Mouse (Mus musculus) spleen, postnatal 10 days (tissue): ENCODE results near the gene Copz1.

ENCODE experiments used
- DNase-seq, 2 experiments: peaks; one replicate each; pipeline ENCODE4 v3.0.0; 2021 to 2022; ENCODE audit warnings: low spot score in 2 of 2

The Copz1 gene

DNA sequence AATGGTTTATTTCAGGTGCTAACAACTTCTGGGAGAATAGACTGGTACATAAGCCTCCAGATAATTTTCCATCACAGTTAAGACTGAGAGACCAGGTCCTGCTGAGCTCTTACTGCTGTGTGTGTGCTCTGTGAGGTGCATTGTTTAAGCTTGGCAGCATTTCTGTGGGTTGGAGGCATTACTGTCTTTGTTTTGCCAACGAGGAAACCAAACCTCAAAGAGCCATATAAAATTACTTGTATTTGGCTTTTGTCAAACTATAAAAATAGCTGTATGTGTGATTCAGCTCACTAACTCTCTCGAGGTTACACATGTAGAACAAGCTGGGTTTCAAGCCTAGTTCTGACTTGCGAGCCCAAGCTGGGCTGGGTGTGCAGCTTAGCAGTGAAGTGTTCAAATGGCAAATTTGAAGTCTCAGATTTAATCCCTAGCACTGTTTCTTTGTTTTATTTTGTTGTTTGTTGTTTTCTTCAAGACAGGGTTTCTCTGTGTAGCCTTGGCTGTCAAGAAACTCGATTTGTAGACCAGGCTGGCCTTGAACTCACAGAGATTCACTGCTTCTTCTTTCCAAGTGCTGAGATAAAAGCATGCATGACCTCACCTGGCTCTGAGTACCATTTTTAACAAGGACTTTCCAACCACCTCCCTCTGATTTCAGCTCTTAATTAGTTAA is 20.3 kb downstream of the Copz1 start:
- DNase-seq: no peak

DNA sequence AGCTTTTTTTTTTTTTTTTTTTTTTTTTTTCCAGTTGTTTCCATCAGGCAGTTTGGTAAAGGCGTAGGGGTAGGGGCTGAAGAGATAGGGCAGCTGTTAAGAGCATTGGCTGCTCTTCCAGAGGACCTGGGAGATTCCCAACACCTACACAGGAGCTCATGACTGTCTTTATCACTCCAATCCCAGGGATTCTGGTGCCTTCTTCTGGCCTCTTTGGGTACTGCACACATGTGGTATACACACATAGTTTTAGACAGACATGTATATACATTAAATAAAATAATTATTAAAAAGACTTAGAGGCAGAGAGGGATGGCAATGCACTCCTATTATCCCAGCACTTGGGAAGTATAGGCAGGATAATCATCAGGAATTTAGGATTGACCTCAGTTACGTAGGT is 20.9 kb downstream of the Copz1 start:
- DNase-seq: no peak

DNA sequence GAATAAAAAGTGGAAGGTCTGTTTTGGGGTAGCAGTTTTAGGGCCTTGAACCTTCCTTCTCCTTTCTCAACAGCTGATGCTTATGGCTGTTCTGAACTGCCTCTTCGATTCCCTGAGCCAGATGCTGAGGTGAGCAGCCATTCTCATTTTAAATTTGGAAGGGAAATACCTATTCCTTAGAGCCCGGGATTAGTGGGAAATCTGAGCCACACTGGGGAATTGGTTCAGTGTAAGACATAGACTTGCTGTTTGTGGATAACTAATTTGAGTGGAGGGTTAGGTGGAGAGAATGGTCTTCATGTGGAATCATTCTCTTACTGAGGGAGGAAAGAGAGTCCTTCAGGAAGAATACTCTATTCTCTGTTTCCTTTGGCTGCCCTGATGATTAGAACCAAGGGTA is 22.1 kb downstream of the Copz1 start:
- no peak for DNase-seq

DNA sequence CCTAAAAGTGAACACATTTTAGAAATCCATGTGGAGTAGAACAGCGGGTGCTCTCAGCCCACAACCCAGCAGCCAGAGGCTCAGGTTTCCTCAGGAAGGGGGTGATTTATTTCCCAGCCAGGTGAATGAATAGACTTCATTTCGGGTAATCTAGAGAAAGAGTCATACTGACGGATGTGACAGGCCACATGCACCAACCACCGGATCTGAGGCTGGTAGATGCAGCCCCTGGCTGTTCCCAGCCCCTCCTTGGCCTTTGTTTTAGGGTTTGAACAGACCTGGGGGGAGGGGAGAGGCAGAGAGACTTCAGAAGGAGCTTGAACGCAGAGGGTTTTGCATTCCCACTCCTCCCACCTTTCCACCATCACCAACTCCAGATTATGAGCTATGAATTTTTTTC is 23.3 kb downstream of the Copz1 start:
- no peak for DNase-seq

DNA sequence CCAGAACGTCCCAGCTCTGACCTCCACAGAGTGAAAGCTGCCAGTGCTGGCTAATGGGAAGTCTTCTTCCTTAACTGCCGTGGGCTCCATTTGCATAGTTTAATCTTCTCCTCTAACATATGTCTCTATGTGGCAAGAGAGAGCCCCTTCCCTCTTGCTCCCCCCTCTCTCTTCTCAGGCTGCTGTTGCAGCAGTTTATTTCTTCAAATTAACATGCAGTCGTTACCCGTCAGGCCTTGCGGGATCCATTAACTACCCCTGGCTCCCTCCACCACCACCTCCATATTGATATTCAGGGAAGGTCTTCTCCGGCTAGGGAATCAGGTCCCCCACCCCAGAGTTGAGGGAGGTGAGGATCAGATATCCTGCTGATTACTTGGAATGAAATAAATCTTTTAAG is 24.8 kb downstream of the Copz1 start:
- no peak for DNase-seq

DNA sequence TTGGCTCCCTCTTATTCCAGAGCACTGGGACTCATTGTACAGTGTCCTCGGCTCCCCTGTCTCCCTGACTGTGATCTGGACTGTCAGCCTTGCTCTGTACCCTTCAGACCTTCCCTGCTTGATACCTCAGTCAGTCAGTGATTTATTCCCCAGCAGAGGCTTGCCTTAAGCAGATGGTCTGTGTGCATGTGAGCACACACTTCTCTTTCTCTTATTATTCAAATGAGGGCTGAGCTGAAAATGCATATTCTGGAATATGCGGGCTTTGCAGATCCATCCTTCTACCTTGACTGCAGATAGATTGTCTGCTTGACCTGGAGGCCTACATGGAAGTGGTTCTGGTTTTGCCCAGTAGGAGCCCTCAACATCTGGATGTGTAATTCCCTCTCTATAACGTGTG is 25.5 kb downstream of the Copz1 start:
- DNase-seq: no peak

DNA sequence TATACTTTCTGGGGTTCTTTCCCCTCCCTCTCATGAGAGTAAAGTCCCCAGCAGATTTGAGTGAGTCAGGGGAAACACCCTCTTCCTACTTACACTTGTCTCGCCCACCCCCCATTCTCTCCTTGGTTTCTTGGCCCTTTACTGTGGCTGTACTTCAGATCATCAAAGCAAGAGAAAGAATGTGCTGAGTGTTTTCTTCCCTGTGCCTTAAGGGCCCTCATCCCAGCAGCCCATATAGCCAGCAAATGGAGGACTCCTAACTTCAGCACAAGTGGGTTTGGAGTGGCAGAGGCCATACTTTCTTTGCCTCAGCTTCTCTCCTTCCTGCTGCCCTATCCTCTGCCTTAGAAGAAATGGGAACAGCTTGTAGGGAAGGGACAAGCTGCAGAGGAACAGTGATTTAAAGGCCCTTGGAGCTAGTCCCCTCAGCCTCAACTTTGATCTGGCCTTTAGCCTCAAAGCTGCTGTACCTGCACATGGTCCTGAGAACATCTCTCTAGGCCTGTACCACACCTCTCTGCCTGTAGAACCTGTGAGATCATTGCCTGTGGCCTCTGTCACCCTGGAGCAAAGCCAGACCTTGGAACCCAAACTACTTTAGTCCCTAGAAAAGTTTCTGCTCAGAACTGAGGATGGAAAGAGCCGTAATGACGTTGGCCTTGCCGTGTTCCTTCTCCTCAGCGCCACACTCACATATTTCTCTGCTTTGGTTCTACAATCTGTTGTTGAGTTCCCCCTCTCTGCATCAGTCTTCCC is 26.5 kb downstream of the Copz1 start:
- DNase-seq: no peak

DNA sequence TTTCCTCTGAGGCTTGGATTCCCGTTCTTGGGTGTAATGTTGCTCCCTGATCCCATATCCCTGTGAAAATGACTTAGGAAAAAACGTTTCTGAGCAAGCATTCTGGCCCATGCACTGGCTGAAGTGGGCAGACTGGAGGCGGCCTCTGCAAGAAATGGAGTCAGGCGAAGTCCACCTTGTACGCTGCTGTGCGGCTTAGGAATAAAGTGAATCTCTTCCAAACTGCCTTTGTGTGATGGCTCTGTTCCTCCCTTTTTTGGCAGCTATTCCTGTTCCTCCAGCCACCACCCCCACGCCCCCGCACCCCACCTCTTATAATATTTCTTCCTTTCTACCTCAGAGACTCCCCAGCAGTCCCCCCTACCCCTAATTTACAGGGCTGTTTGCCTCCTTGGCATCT is 27.1 kb downstream of the Copz1 start:
- no peak for DNase-seq

DNA sequence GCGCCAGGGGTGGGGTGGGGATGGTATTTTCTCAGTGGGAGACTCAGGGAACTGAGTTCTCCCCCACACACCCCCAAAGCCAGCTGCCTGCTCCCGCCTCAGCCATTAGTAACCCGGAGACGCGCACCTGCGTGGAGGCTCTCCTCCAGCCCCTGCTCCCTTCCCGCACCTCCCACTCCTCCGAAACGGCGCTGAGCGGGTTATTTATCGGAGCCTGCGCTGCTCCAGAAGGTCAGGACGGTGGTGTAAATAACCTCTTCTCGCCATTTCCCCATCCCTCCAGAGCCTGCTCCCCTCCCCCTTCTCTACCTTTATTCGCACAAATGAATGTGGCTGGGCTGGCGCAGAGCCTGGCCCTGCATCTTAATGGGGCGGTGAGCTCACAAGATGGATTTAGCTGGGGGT is 27.6 kb downstream of the Copz1 start:
- no peak for DNase-seq

DNA sequence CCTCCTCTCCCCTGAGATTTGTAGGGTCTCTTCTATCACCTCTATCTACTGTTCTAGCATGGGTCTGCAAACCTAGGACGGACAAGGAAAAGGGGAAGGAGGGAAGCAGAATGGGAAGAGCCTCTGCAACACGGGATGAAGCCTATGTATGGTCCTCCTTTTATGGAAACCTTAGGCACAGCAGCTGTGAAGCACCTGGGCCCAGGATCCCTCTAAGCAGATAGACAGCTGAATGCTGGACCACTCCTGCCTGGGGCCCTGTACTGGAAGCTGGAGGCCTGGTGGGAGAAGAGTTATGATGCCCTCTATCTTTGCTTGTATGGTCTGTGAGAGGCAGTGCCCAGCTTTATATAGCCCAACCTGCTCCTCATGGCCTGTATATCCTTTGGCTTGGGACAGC is 28.0 kb downstream of the Copz1 start:
- DNase-seq: no peak

DNA sequence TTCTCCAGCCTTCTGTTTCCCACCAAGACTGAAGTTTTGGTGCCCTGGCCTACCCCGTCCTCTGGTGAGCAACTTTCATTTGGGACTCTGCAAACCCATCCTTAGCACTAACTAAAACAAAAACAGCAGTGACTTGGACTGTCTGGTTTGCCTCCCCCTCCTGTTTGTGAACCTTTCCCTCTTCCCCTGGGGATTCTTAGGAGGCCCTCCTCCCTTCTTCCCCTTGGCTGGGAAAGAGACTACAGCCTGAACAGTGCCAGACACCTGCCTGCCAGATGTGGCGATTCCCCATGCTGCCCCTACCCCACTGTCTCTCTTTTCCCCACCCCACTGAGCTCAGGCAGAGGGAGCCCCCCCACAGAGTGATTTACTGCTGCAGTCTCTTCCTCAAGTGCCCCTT is 28.5 kb downstream of the Copz1 start:
- no peak for DNase-seq

DNA sequence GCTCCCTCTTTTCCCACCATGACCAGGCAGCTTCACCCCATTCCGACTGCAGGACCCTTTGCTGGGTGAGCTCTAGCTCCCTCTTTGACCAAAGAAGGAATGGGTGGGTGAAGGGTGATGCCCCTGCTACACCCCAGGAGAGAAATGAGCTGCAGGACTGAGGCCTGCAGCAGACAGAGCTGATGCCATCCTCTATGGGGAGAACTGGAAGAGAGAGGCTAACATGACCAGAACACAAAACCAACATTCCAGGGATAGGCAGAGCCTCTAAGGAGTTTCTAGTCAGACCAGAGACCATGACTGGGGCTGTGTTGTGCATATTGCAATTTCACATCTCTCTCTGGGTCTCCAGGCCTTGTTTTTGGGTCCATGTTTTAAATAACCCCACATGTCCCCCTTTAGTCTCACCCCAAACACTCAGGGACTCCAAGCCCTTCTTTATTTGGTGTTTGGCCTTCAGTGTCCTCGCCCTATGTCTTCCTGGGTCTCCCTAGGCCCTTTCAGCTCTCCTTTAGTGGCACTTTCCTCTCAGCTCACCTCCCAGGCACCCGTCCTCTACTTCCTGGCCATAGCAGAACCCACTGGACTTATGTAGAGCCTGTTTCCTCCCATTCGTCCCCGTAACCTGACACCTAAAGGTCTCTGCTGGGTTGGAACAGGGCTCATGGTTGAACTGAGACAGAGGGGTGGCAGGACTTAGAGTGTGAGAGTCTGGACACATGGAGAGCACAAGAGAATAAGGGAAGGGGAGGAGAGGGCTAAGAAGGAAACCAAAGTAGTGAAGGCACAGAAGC is 29.2 kb downstream of the Copz1 start:
- no peak for DNase-seq

DNA sequence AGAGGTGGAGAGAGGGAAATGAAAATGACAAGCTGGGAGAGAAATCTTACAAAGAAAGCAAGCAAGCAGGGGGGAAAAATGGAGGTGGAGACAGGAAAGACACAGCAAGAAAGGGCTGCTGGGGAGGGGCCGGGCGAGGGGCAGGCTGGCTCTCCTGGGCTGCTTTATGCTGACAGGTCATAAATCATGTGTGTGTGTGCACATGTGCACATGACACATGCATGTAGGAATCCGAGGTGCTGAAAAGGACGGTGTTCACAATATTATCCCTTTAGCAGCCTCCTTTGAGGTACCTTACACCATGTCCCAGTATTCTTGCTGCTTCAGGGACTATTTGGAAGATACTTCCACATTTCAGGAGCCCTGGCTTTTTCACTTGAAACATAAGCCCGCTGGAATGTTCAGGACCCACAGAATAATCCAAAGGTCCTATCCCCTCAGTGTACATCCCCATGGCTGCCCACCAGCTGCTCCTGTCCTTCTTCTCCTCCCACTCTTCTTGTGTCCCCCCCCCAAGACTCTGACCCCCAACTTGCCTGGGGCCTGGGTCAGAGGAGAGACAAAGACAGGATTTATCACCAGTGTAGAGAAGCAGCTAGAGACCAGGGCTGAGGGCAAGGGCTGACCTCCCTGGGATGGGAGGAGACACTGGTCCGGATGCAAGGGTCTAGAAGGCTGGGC is 30.0 kb downstream of the Copz1 start:
- DNase-seq: no peak

DNA sequence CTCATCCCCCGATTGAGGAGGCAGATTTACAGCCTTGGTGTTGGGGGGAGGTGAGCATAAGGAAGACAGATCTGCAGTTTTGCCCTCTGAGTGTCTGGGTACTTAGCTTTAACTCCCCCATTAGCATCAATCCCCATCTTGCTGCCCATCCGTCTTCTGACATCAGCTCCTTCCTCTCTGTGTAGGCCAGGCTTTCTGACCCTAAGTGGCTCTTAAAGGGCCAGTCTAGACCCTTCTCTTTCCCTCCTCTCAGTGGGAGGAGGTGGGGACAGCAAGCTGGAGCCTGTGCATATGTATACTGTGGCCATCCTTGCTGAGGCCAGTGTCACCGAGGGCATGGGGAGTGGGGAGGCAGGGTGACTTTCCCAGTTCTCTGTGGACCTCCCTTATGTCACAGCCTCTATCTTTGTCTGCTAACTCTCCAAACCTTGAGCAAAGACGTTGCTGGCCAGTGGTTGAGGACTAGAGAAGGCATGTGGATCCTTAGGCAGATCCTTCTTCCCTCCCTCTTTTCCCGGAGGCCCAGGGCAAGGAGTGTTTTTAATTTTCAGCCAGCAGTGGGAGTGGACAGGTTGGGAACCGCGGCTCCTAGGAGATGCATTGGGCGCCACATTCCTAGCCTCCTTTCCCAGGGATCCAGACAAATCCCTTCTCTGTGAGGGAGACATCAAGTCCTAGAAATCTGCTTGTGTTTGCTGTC is 31.6 kb downstream of the Copz1 start:
- DNase-seq: no peak

DNA sequence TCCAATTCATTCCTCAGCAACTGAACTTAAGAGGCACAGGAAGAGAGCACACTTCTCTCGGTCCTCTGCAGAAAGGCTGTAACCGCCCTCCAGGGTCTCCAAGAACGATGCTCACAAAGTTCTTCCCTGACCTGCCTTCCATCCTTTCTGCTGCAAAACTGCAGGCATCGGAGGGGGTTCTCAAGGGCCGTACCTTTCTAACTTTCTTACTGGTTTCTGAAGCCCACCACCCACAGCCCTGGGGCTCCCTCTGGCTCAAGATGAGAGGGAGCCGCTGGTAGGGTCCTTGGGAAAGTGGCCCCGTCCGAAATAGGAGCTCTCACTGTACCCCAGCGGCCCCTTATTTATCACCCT is 32.1 kb downstream of the Copz1 start:
- DNase-seq: no peak

DNA sequence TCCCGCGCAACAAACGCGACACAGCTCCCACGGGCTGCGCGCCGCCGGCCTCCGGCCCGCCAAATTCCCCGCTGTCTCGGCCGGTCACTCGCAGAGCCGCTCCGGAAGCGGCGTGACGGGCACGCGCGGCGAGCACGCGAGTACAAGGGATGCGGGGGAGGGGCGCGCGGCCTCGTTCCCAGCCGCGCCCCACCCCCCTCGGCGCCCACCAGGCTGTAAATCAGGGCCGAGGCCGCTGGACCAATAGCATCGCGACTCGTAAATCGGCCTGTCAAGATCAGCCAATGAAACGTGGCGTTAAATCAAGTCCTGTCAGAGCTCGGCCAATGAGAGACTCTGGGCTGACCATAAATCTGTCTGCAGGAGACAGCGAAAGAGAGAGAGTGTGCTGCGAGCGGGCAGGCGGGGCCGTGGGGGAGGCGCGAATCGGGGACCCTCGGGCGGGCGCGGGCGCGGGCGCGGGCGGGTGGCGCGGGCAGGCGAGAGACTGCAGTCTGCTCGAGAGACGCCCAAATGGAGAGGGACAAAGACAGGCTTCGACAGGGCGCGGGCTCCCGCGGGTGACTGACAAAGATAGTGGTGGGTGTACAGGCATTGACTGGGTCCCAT is 32.7 kb downstream of the Copz1 start:
- DNase-seq: peak; percentile 69 to 81

DNA sequence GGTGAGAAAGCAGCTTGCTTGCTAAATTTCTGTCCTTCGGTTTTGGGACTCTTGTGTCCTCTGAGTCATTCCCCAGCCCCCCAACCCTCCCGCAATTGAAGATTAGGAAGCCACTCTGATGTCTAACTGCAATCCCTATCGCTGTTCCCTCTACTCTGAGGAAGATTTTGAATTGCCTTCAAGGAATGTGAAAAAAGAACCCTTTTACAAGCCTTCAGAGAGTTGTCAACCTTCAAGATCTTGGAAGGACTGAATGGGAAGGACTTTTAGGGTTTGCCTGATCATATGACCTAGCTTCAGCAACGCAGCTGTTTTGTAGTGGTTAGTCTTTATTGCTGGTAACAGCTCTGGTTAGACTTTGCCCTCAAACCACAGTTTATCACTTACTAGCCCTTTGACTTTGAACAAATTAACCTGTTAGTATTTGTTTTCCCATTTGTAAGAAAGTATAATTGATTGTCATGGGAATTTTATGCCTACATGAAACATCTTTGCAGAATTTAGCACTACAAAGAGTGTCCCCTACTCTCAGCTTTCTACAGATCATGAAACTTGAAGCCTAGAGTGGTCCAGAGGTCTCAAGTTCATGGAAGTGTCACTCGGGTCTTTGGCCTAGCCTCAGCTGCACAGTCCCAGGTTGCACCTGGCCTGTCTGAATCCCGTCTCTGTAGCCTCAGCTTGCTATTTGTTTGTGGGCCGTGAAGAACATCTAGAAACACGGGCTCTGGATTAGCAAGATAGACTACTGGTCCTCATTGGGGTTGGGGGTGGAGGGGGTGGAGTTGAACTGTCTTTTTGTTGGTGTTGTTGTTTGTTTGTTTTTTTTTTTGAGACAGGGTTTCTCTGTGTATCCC is 33.5 kb downstream of the Copz1 start:
- no peak for DNase-seq

DNA sequence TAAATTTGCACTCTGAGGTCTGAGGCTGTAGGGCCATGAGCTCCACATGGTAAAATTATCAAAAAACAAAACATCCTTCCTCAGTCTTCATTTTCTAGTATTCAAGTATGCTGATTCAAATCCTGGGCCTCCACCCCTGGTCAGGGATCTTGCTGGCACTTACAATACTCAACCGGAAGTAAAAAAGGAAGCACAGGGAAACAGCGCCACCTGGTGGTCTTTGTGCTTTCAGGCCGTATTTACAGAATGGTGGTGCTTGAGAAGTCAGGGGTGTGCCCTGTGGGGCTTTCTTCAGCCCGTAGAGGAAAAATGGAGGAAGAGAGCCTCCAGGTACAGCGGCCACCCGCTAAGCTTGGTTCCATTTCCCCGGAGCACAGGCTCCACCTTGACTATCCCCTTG is 34.6 kb downstream of the Copz1 start:
- DNase-seq: peak; percentile 85 to 92

DNA sequence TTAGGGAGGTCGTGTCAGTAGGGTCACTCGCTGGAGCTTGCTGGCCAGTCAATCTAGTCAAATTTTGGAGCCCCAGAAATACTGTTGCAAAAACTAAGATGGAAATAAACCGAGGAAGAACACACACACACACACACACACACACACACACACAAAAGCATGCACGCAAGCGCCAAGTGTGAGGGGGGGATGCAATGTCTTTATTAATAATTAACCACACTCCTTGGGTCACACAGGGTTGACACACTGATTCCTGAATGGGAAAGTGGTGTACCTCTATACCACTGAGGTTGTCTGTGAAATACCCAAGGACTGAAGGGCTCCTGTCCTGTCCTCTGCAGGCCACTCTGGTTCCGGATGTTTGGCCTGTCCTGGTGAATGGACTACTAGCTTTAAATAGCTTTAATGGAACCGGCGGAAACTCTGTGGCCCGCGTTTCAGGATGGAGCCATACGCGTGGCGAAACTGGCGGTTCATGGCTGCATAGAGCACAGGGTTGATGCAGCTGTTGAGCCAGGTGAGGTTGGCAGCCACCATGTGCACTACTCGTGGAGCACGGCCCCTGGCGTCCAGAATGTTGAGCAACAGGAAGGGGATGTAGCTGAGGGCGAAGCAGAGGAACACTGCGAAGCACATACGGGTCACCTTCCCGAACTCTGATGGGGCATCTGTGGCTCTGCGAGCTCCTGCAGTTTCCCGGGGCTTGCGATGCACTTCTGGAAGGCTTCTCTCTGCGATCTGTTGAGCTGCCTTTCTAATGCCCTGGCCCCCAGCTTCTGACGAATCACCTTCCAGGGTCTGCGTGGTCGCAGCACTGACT is 35.8 kb downstream of the Copz1 start:
- no peak for DNase-seq
